Mouse (Mus musculus) stomach, postnatal 0 days (tissue): Measurements from ENCODE around the gene Tshz3.

Experiments used
- CTCF ChIP-seq: IDR thresholded peaks from 2 replicates; pipeline ENCODE4 v1.5.1; 2016; ENCODE audit warnings: antibody characterized with exemption, low read depth, mild to moderate bottlenecking, moderate library complexity
- EP300 ChIP-seq: optimal IDR thresholded peaks from 2 replicates; pipeline ENCODE3; 2016; ENCODE audit warnings: antibody characterized with exemption

DNA sequence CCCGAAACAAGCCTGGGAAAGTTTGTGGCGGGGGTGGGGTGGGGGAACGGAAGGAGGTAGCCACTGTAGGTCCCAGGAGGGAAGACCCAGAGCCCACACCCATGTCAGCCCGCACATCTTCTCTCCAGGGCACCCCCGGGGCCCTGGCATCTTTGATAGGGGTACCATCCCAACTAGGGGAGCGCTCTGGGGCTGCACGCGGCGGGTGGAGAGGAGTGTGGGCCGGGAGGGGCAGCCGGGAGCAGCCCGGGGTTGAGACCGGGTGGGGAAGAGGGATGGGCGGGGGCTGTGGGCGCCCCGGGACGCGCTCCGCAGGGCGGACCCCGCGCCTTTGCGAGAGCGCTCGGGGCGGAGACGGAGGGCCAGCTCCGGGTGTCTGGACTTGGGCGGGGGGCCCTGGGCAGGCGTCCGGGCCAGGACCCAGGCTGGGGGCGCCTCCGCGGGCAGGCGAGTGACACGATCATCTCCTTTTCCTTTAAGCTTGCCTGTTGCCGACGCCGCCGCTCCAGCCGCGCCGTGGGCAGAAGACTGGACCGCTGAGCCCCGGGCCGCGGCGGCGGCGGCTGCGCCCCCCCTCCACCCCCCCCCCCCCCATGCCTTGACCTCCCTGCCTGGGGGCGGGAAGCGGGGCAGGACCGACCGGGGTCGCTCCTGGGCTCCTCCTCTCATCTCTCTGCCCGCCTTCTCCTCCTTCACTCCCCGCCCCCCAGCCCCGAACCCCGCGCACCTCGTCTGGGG, 631 bp upstream of the Tshz3 start:
- TF ChIP-seq CTCF, result no peak; the same call in 1 of the 2 replicates
- no peak for TF ChIP-seq EP300
